Mouse (Mus musculus) MEL (cell line): ENCODE measurements around the gene Tpsg1.

ENCODE experiments used
- CTCF ChIP-seq, 3 experiments: IDR thresholded peaks in 2 of 3; conservative IDR thresholded peaks in 1 of 3; 2 replicates each; pipeline ENCODE4 v1.5.1; 2011 to 2012; ENCODE audit warnings: low read length in 3 of 3, low read depth in 2 of 3, mild to moderate bottlenecking in 2 of 3, improper control_type of control experiment in 1 of 3, inconsistent platforms in 1 of 3, mixed read lengths in 1 of 3, moderate library complexity in 1 of 3; ENCODE audit not compliant: control insufficient read depth in 1 of 3, insufficient read depth in 1 of 3, poor library complexity in 1 of 3, severe bottlenecking in 1 of 3
- MAZ ChIP-seq: IDR thresholded peaks from 2 replicates; pipeline ENCODE4 v1.6.1; 2012; ENCODE audit warnings: low read depth, mild to moderate bottlenecking, inconsistent platforms, low read length, improper control_type of control experiment
- MXI1 ChIP-seq: IDR thresholded peaks from 2 replicates; pipeline ENCODE4 v1.6.1; 2011; ENCODE audit warnings: mild to moderate bottlenecking, low read depth, low read length, improper control_type of control experiment
- POLR2A ChIP-seq, 2 experiments: IDR thresholded peaks; 2 replicates each; pipeline ENCODE4 v1.6.1; 2011 to 2012; ENCODE audit warnings: low read length in 2 of 2, mild to moderate bottlenecking in 2 of 2, control low read depth in 1 of 2, improper control_type of control experiment in 1 of 2, low read depth in 1 of 2, moderate library complexity in 1 of 2; ENCODE audit not compliant: control insufficient read depth in 1 of 2, insufficient read depth in 1 of 2, poor library complexity in 1 of 2
- SIN3A ChIP-seq: IDR thresholded peaks from 2 replicates; pipeline ENCODE4 v1.6.1; 2012; ENCODE audit warnings: low read length, improper control_type of control experiment, inconsistent platforms
- ZC3H11A ChIP-seq: IDR thresholded peaks from 2 replicates; pipeline ENCODE4 v1.6.1; 2012; ENCODE audit warnings: low read depth, mild to moderate bottlenecking, inconsistent platforms, low read length, improper control_type of control experiment

GRCm38 (mm10) chr17:25400443-25400842 is 31.4 kb downstream of the Tpsg1 start:
- TF ChIP-seq CTCF (IDR thresholded peaks at IDR 0.05 in 2 of 3, conservative IDR thresholded peaks at IDR 0.05 in 1 of 3; ENCODE audit: control insufficient read depth in 1 of 3, insufficient read depth in 1 of 3, low read depth in 2 of 3, low read length in 3 of 3, poor library complexity in 1 of 3, severe bottlenecking in 1 of 3) (no peak), SIN3A (peak; percentile 52; the same call in 1 of the 2 replicates), POLR2A (IDR thresholded peaks at IDR 0.05; ENCODE audit: control insufficient read depth in 1 of 2, insufficient read depth in 1 of 2, low read depth in 1 of 2, low read length in 2 of 2, poor library complexity in 1 of 2) (no peak), MXI1 (no peak), ZC3H11A (no peak), MAZ (no peak)
